Mouse (Mus musculus): ENCODE measurements around the gene Ncaph.
"Not testable (repeated sequence)": the region's sequence is repeated elsewhere in the genome, so short reads cannot be mapped to it uniquely, and the experiment has no call there.

DNA sequence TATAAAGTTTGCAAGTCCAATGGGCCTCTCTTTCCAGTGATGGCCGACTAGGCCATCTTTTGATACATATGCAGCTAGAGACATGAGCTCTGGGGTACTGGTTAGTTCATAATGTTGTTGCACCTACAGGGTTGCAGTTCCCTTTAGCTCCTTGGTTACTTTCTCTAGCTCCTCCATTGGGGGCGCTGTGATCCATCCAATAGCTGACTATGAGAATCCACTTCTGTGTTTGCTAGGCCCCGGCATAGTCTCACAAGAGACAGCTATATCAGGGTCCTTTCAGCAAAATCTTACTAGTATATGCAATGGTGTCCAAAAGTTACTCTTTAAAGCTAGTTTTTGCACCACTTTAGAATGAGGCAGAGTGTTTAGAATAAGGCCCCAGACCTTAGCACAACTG lies 1.5 kb upstream of the Ncaph start:
- not testable (repeated sequence) for TF ChIP-seq CTCF (IDR thresholded peaks at IDR 0.05; ENCODE audit: insufficient read depth, low read length); POLR2A (IDR thresholded peaks at IDR 0.05; ENCODE audit: borderline replicate concordance, extremely low read depth, low read depth, low read length)

All from lung, adult 2 months (tissue).